Mouse (Mus musculus): ENCODE results near the gene Hist2h3c2. TPM values are rescaled to one million over a fixed set of nuclear protein-coding genes. Genes with fewer than 3 reads are reported as not detected.

Hist2h3c2 gene
- total and polyA plus RNA-seq, 3 experiments = 8.2 to 2,744 (median 1,897) TPM

- H3K4me1 ChIP-seq (ENCODE audit: control insufficient read depth in 1 of 2, insufficient read depth in 2 of 2, low read length in 2 of 2) = peaks cover 2 to 20% of the 10 kb centered on the region in 2 experiments
- no peaks in the 10 kb centered on the region; the same call in 1 of the 2 replicates for H3K79me2 ChIP-seq (ENCODE audit: control insufficient read depth, insufficient read depth, low read length, poor library complexity)
- H3K9me3 ChIP-seq (replicated peaks; ENCODE audit: insufficient read depth, low read length) = no peaks in the 10 kb centered on the region
- peak overlapping the region; percentile 57 for H3K27ac ChIP-seq (ENCODE audit: control insufficient read depth, low read depth, low read length)
- H3K36me3 ChIP-seq (ENCODE audit: control insufficient read depth in 1 of 2, insufficient read depth in 2 of 2, low read length in 2 of 2) = peaks cover 0 to 10% of the 10 kb centered on the region in 2 experiments; a peak in 2 of 4 replicates
- peak overlapping the region; percentile 78 for H3K9ac ChIP-seq (ENCODE audit: control insufficient read depth, low read depth, low read length, poor library complexity, severe bottlenecking)
- no peak for TF ChIP-seq MXI1 (IDR thresholded peaks at IDR 0.05; ENCODE audit: low read depth, low read length)
- peak; percentile 78 for TF ChIP-seq TBP (IDR thresholded peaks at IDR 0.05; ENCODE audit: low read depth, low read length)
- peak in 2 of 3 experiments; percentile 57 to 87; a peak in 4 of 6 replicates for TF ChIP-seq CTCF (IDR thresholded peaks at IDR 0.05 in 2 of 3, conservative IDR thresholded peaks at IDR 0.05 in 1 of 3; ENCODE audit: control insufficient read depth in 1 of 3, insufficient read depth in 1 of 3, low read depth in 2 of 3, low read length in 3 of 3, poor library complexity in 1 of 3, severe bottlenecking in 1 of 3)
- TF ChIP-seq ZMIZ1 (IDR thresholded peaks at IDR 0.05; ENCODE audit: low read depth, low read length) = no peak
- H3K4me3 ChIP-seq (ENCODE audit: control insufficient read depth in 1 of 2, insufficient read depth in 1 of 2, low read depth in 2 of 2, low read length in 2 of 2) = peak overlapping the region; percentile 72 to 84
- no peaks in the 10 kb centered on the region for H3K27me3 ChIP-seq (ENCODE audit: control insufficient read depth in 1 of 2, insufficient read depth in 2 of 2, low read length in 2 of 2)
- peak; percentile 97 for DNase-seq (ENCODE audit: low read depth, low spot score)
These were observed 38.5 kb upstream of the Hist2h3c2 start for GRCm38 (mm10) chr3:96277428-96277799.

- Histone ChIP-seq H3K9ac (ENCODE audit: control insufficient read depth, low read depth, low read length, poor library complexity, severe bottlenecking) (no peak overlapping the region), H3K27ac (ENCODE audit: control insufficient read depth, low read depth, low read length) (no peak overlapping the region), H3K79me2 (ENCODE audit: control insufficient read depth, insufficient read depth, low read length, poor library complexity) (peaks cover 2% of the 10 kb centered on the region; the same call in 1 of the 2 replicates), H3K9me3 (replicated peaks; ENCODE audit: insufficient read depth, low read length) (no peaks in the 10 kb centered on the region), H3K4me1 (ENCODE audit: control insufficient read depth in 1 of 2, insufficient read depth in 2 of 2, low read length in 2 of 2) (peaks cover 2 to 17% of the 10 kb centered on the region in 2 experiments), H3K36me3 (ENCODE audit: control insufficient read depth in 1 of 2, insufficient read depth in 2 of 2, low read length in 2 of 2) (peaks cover 0 to 6% of the 10 kb centered on the region in 2 experiments; a peak in 2 of 4 replicates), H3K27me3 (ENCODE audit: control insufficient read depth in 1 of 2, insufficient read depth in 2 of 2, low read length in 2 of 2) (no peaks in the 10 kb centered on the region), H3K4me3 (ENCODE audit: control insufficient read depth in 1 of 2, insufficient read depth in 1 of 2, low read depth in 2 of 2, low read length in 2 of 2) (no peak overlapping the region)
- no peak for DNase-seq (ENCODE audit: low read depth, low spot score)
- TF ChIP-seq UBTF (IDR thresholded peaks at IDR 0.05; ENCODE audit: borderline replicate concordance, insufficient read depth, low read depth, low read length) (no peak), MYC (IDR thresholded peaks at IDR 0.05; ENCODE audit: low read depth, low read length) (no peak), SIN3A (IDR thresholded peaks at IDR 0.05; ENCODE audit: low read length) (no peak), USF1 (IDR thresholded peaks at IDR 0.05; ENCODE audit: low read depth, low read length) (no peak), ELF1 (IDR thresholded peaks at IDR 0.05; ENCODE audit: low read depth, low read length) (no peak), TAL1 (IDR thresholded peaks at IDR 0.05; ENCODE audit: low read length) (no peak), USF2 (IDR thresholded peaks at IDR 0.05; ENCODE audit: borderline replicate concordance in 1 of 2, insufficient read depth in 1 of 2, low read depth in 1 of 2, low read length in 2 of 2) (no peak), MAFK (IDR thresholded peaks at IDR 0.05; ENCODE audit: borderline replicate concordance, low read depth, low read length) (no peak), MXI1 (IDR thresholded peaks at IDR 0.05; ENCODE audit: low read depth, low read length) (no peak), CTCF (IDR thresholded peaks at IDR 0.05 in 2 of 3, conservative IDR thresholded peaks at IDR 0.05 in 1 of 3; ENCODE audit: control insufficient read depth in 1 of 3, insufficient read depth in 1 of 3, low read depth in 2 of 3, low read length in 3 of 3, poor library complexity in 1 of 3, severe bottlenecking in 1 of 3) (no peak), RCOR1 (IDR thresholded peaks at IDR 0.05; ENCODE audit: low read depth, low read length) (no peak), MAZ (IDR thresholded peaks at IDR 0.05; ENCODE audit: low read depth, low read length) (no peak), NELFE (IDR thresholded peaks at IDR 0.05; ENCODE audit: low read depth, low read length) (no peak), MYB (IDR thresholded peaks at IDR 0.05; ENCODE audit: low read depth, low read length) (no peak), KAT2A (conservative IDR thresholded peaks at IDR 0.05; ENCODE audit: low read depth, low read length) (no peak), POLR2AphosphoS2 (IDR thresholded peaks at IDR 0.05; ENCODE audit: low read length) (no peak)
These were observed 34.9 kb upstream of the Hist2h3c2 start for GRCm38 (mm10) chr3:96273591-96274465.

All from MEL (cell line).